Mouse (Mus musculus): ENCODE measurements around the gene Naa40. TPM values are rescaled to one million over a fixed set of nuclear protein-coding genes. Genes with fewer than 3 reads are reported as not detected.
A peak's percentile ranks its signal among the peaks of the same experiment; 100 is the strongest.

The Naa40 gene
- polyA plus RNA-seq, 1 experiment: 16.8 TPM

GRCm38 (mm10) chr19:7279114-7279513, 38.1 kb upstream of the Naa40 start:
- Histone ChIP-seq H3K36me3 (ENCODE audit: control insufficient read depth, insufficient read depth) (peaks cover 64% of the 10 kb centered on the region), H3ac (ENCODE audit: control insufficient read depth, insufficient read length, low read depth) (no peak overlapping the region), H3K27me3 (ENCODE audit: control insufficient read depth, insufficient read depth, insufficient read length) (no peaks in the 10 kb centered on the region), H3K79me2 (ENCODE audit: control insufficient read depth, insufficient read depth) (no peaks in the 10 kb centered on the region), H3K79me3 (ENCODE audit: low read depth) (no peaks in the 10 kb centered on the region), H3K4me3 (ENCODE audit: insufficient read depth, poor library complexity, severe bottlenecking) (no peak overlapping the region)
- TF ChIP-seq USF1 (IDR thresholded peaks at IDR 0.05; ENCODE audit: low read depth): no peak
- TF ChIP-seq MYOD1 (IDR thresholded peaks at IDR 0.05; ENCODE audit: control insufficient read depth, insufficient read length, low read depth): no peak
- peak; percentile 59 for TF ChIP-seq CTCF (IDR thresholded peaks at IDR 0.05; ENCODE audit: control insufficient read depth, insufficient read depth, insufficient read length)

GRCm38 (mm10) chr19:7278200-7278906, 37.4 kb upstream of the Naa40 start:
- Histone ChIP-seq H3ac (ENCODE audit: control insufficient read depth, insufficient read length, low read depth) (no peak overlapping the region), H3K79me3 (ENCODE audit: low read depth) (no peaks in the 10 kb centered on the region), H3K36me3 (ENCODE audit: control insufficient read depth, insufficient read depth) (peaks cover 63% of the 10 kb centered on the region), H3K79me2 (ENCODE audit: control insufficient read depth, insufficient read depth) (no peaks in the 10 kb centered on the region), H3K4me3 (ENCODE audit: insufficient read depth, poor library complexity, severe bottlenecking) (no peak overlapping the region), H3K27me3 (ENCODE audit: control insufficient read depth, insufficient read depth, insufficient read length) (no peaks in the 10 kb centered on the region)
- TF ChIP-seq USF1 (IDR thresholded peaks at IDR 0.05; ENCODE audit: low read depth) (no peak), MYOD1 (IDR thresholded peaks at IDR 0.05; ENCODE audit: control insufficient read depth, insufficient read length, low read depth) (no peak), MYOG (IDR thresholded peaks at IDR 0.05; ENCODE audit: control insufficient read depth, extremely low read depth, insufficient read length) (no peak), MAX (IDR thresholded peaks at IDR 0.05) (no peak), FOSL1 (IDR thresholded peaks at IDR 0.05; ENCODE audit: insufficient read depth, low read length, poor library complexity, severe bottlenecking) (no peak), CTCF (IDR thresholded peaks at IDR 0.05; ENCODE audit: control insufficient read depth, insufficient read depth, insufficient read length) (no peak), CEBPB (IDR thresholded peaks at IDR 0.05; ENCODE audit: low read depth) (no peak)

GRCm38 (mm10) chr19:7276796-7277195, 35.8 kb upstream of the Naa40 start:
- Histone ChIP-seq H3K27me3 (ENCODE audit: control insufficient read depth, insufficient read depth, insufficient read length) (no peaks in the 10 kb centered on the region), H3K4me3 (ENCODE audit: insufficient read depth, poor library complexity, severe bottlenecking) (no peak overlapping the region), H3K79me2 (ENCODE audit: control insufficient read depth, insufficient read depth) (no peaks in the 10 kb centered on the region), H3K36me3 (ENCODE audit: control insufficient read depth, insufficient read depth) (peaks cover 64% of the 10 kb centered on the region), H3ac (ENCODE audit: control insufficient read depth, insufficient read length, low read depth) (no peak overlapping the region), H3K79me3 (ENCODE audit: low read depth) (no peaks in the 10 kb centered on the region)
- TF ChIP-seq CEBPB (IDR thresholded peaks at IDR 0.05; ENCODE audit: low read depth) (no peak), FOSL1 (IDR thresholded peaks at IDR 0.05; ENCODE audit: insufficient read depth, low read length, poor library complexity, severe bottlenecking) (no peak), MYOD1 (IDR thresholded peaks at IDR 0.05; ENCODE audit: control insufficient read depth, insufficient read length, low read depth) (no peak), MYOG (IDR thresholded peaks at IDR 0.05; ENCODE audit: control insufficient read depth, extremely low read depth, insufficient read length) (no peak), MAX (IDR thresholded peaks at IDR 0.05) (no peak), CTCF (IDR thresholded peaks at IDR 0.05; ENCODE audit: control insufficient read depth, insufficient read depth, insufficient read length) (no peak), USF1 (IDR thresholded peaks at IDR 0.05; ENCODE audit: low read depth) (no peak)

DNA sequence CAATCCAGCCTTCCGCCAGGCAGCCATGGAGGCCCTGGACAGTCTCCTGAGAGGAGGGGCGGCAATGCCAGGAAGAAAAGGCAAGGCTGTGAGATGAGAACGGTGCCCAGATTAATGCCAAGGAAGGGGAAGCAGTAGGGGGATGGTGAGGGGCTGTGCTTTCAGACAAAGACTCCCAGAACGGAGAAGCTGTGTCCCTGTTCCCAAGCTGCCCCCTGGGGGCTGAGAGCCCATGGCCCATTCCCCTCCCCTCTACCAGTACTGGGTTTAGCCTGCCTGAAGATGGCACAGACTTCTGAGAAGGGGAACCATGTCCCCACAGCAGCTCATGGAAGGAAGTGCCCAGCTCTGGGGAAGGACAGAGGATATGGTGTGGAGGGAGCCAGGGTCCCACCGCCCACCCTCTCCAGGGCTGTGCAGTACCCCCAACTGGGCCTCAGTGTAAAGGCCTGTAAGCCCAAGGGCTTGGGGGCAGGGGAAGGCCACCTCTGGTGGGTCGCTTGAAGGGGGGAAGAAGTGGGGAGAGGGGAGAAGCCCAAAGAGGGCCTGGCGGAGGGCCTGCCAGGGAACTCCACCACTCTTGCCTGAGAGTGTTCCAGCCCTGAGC, 35.2 kb upstream of the Naa40 start:
- no peak overlapping the region for H3ac ChIP-seq (ENCODE audit: control insufficient read depth, insufficient read length, low read depth)
- H3K79me2 ChIP-seq (ENCODE audit: control insufficient read depth, insufficient read depth): no peaks in the 10 kb centered on the region
- H3K4me3 ChIP-seq (ENCODE audit: insufficient read depth, poor library complexity, severe bottlenecking): no peak overlapping the region
- TF ChIP-seq USF1 (IDR thresholded peaks at IDR 0.05; ENCODE audit: low read depth): no peak
- no peak for TF ChIP-seq CTCF (IDR thresholded peaks at IDR 0.05; ENCODE audit: control insufficient read depth, insufficient read depth, insufficient read length)
- H3K36me3 ChIP-seq (ENCODE audit: control insufficient read depth, insufficient read depth): peaks cover 70% of the 10 kb centered on the region
- H3K27me3 ChIP-seq (ENCODE audit: control insufficient read depth, insufficient read depth, insufficient read length): no peaks in the 10 kb centered on the region
- H3K79me3 ChIP-seq (ENCODE audit: low read depth): no peaks in the 10 kb centered on the region

GRCm38 (mm10) chr19:7275131-7275789, 34.3 kb upstream of the Naa40 start:
- no peak overlapping the region for H3ac ChIP-seq (ENCODE audit: control insufficient read depth, insufficient read length, low read depth)
- no peaks in the 10 kb centered on the region for H3K27me3 ChIP-seq (ENCODE audit: control insufficient read depth, insufficient read depth, insufficient read length)
- no peaks in the 10 kb centered on the region for H3K79me3 ChIP-seq (ENCODE audit: low read depth)
- TF ChIP-seq MYOG (IDR thresholded peaks at IDR 0.05; ENCODE audit: control insufficient read depth, extremely low read depth, insufficient read length): no peak
- no peak for TF ChIP-seq CEBPB (IDR thresholded peaks at IDR 0.05; ENCODE audit: low read depth)
- no peak for TF ChIP-seq MYOD1 (IDR thresholded peaks at IDR 0.05; ENCODE audit: control insufficient read depth, insufficient read length, low read depth)
- no peak for TF ChIP-seq USF1 (IDR thresholded peaks at IDR 0.05; ENCODE audit: low read depth)
- no peak for TF ChIP-seq CTCF (IDR thresholded peaks at IDR 0.05; ENCODE audit: control insufficient read depth, insufficient read depth, insufficient read length)
- no peak for TF ChIP-seq MAX (IDR thresholded peaks at IDR 0.05)
- TF ChIP-seq FOSL1 (IDR thresholded peaks at IDR 0.05; ENCODE audit: insufficient read depth, low read length, poor library complexity, severe bottlenecking): no peak
- no peaks in the 10 kb centered on the region for H3K79me2 ChIP-seq (ENCODE audit: control insufficient read depth, insufficient read depth)
- H3K4me3 ChIP-seq (ENCODE audit: insufficient read depth, poor library complexity, severe bottlenecking): no peak overlapping the region
- H3K36me3 ChIP-seq (ENCODE audit: control insufficient read depth, insufficient read depth): peaks cover 76% of the 10 kb centered on the region

Measured in C2C12 (cell line).